Mouse (Mus musculus): Measurements from ENCODE around the gene Tor1aip2. TPM values are rescaled to one million over a fixed set of nuclear protein-coding genes. Genes with fewer than 3 reads are reported as not detected.

Tor1aip2 gene
- total RNA-seq, 4 experiments from 2014 or later = 50.3 to 57.4 (median 55.3) TPM

GRCm38 (mm10) chr1:156040731-156041401, 5.7 kb downstream of the Tor1aip2 start:
- peak; percentile 78 to 85 for DNase-seq (ENCODE audit: low spot score in 2 of 2)

GRCm38 (mm10) chr1:156041451-156042241, 6.4 kb downstream of the Tor1aip2 start:
- DNase-seq (ENCODE audit: low spot score in 2 of 2) = no peak

- DNase-seq (ENCODE audit: low spot score in 2 of 2) = no peak
Observed at GRCm38 (mm10) chr1:156042481-156042880, 7.3 kb downstream of the Tor1aip2 start.

- DNase-seq (ENCODE audit: low spot score in 2 of 2) = no peak
Observed at GRCm38 (mm10) chr1:156043027-156043426, 7.8 kb downstream of the Tor1aip2 start.

- DNase-seq (ENCODE audit: low spot score in 2 of 2) = no peak
Observed at GRCm38 (mm10) chr1:156044211-156044611, 9.0 kb downstream of the Tor1aip2 start.

GRCm38 (mm10) chr1:156046688-156047087, 11.5 kb downstream of the Tor1aip2 start:
- DNase-seq (ENCODE audit: low spot score in 2 of 2) = peak; percentile 49 to 63

- DNase-seq (ENCODE audit: low spot score in 2 of 2) = no peak
Observed at GRCm38 (mm10) chr1:156058207-156058606, 23.0 kb downstream of the Tor1aip2 start.

- DNase-seq (ENCODE audit: low spot score in 2 of 2) = no peak
Observed at GRCm38 (mm10) chr1:156062193-156062592, 27.0 kb downstream of the Tor1aip2 start.

GRCm38 (mm10) chr1:156066133-156066532, 30.9 kb downstream of the Tor1aip2 start:
- DNase-seq (ENCODE audit: low spot score in 2 of 2) = no peak

GRCm38 (mm10) chr1:156070106-156070505, 34.9 kb downstream of the Tor1aip2 start:
- DNase-seq (ENCODE audit: low spot score in 2 of 2) = no peak

- DNase-seq (ENCODE audit: low spot score in 2 of 2) = no peak
Observed at GRCm38 (mm10) chr1:156073169-156073821, 38.1 kb downstream of the Tor1aip2 start.

GRCm38 (mm10) chr1:156074575-156074974, 39.4 kb downstream of the Tor1aip2 start:
- no peak for DNase-seq (ENCODE audit: low spot score in 2 of 2)

GRCm38 (mm10) chr1:156076474-156076873, 41.3 kb downstream of the Tor1aip2 start:
- DNase-seq (ENCODE audit: low spot score in 2 of 2) = no peak

- DNase-seq (ENCODE audit: low spot score in 2 of 2) = no peak
Observed at GRCm38 (mm10) chr1:156077655-156078054, 42.5 kb downstream of the Tor1aip2 start.

GRCm38 (mm10) chr1:156084603-156085002, 49.4 kb downstream of the Tor1aip2 start:
- DNase-seq (ENCODE audit: low spot score in 2 of 2) = no peak

GRCm38 (mm10) chr1:156085770-156086169, 50.6 kb downstream of the Tor1aip2 start:
- no peak for DNase-seq (ENCODE audit: low spot score in 2 of 2)

- DNase-seq (ENCODE audit: low spot score in 2 of 2) = no peak
Observed at GRCm38 (mm10) chr1:156087586-156087985, 52.4 kb downstream of the Tor1aip2 start.

GRCm38 (mm10) chr1:156089561-156089960, 54.4 kb downstream of the Tor1aip2 start:
- DNase-seq (ENCODE audit: low spot score in 2 of 2) = no peak

GRCm38 (mm10) chr1:156090042-156090441, 54.8 kb downstream of the Tor1aip2 start:
- DNase-seq (ENCODE audit: low spot score in 2 of 2) = no peak

GRCm38 (mm10) chr1:156091811-156092210, 56.6 kb downstream of the Tor1aip2 start:
- DNase-seq (ENCODE audit: low spot score in 2 of 2) = no peak

- no peak for DNase-seq (ENCODE audit: low spot score in 2 of 2)
Observed at GRCm38 (mm10) chr1:156103763-156104162, 68.6 kb downstream of the Tor1aip2 start.

GRCm38 (mm10) chr1:156105381-156105780, 70.2 kb downstream of the Tor1aip2 start:
- DNase-seq (ENCODE audit: low spot score in 2 of 2) = no peak

Measured in gastrocnemius, adult 8-10 months (tissue).